Mouse (Mus musculus) testis, adult 2 months (tissue): ENCODE results near the gene Hbs1l. TPM values are rescaled to one million over a fixed set of nuclear protein-coding genes. Genes with fewer than 3 reads are reported as not detected.

Experiments used
- H3K27ac ChIP-seq: fragments of 200-500 bp; 2 replicates; pipeline ENCODE4 v1.5.1; 2012; ENCODE audit warnings: low read depth, low read length; ENCODE audit not compliant: control insufficient read depth, insufficient read depth
- H3K27me3 ChIP-seq: fragments of 200-500 bp; 2 replicates; pipeline ENCODE4 v1.6.1; 2012; ENCODE audit warnings: mild to moderate bottlenecking, low read length, moderate library complexity; ENCODE audit not compliant: control insufficient read depth, insufficient read depth
- H3K36me3 ChIP-seq: fragments of 200-500 bp; 2 replicates; pipeline ENCODE4 v1.6.1; 2012; ENCODE audit warnings: mild to moderate bottlenecking, low read length; ENCODE audit not compliant: control insufficient read depth, insufficient read depth
- H3K4me1 ChIP-seq: fragments of 200-500 bp; 2 replicates; pipeline ENCODE4 v1.6.1; 2012; ENCODE audit warnings: low read length; ENCODE audit not compliant: control insufficient read depth, insufficient read depth
- H3K4me3 ChIP-seq: fragments of 200-500 bp; 2 replicates; pipeline ENCODE4 v1.5.1; 2012; ENCODE audit warnings: low read depth, mild to moderate bottlenecking, low read length, moderate library complexity, mixed read lengths; ENCODE audit not compliant: control insufficient read depth
- CTCF ChIP-seq: fragments of 200-500 bp; IDR thresholded peaks from 2 replicates; pipeline ENCODE4 v1.5.1; 2012; ENCODE audit warnings: low read depth, mild to moderate bottlenecking, inconsistent platforms, low read length, moderate library complexity; ENCODE audit not compliant: control insufficient read depth, insufficient read depth, insufficient replicate concordance
- POLR2A ChIP-seq: fragments of 200-500 bp; IDR thresholded peaks from 2 replicates; pipeline ENCODE4 v1.6.1; 2012; ENCODE audit warnings: low read depth, mild to moderate bottlenecking, inconsistent platforms, low read length, moderate library complexity; ENCODE audit not compliant: control insufficient read depth
- polyA plus RNA-seq: library from polyadenylated mRNA; depleted of rRNA; stranded (reverse); fragments of >200 nt; gene quantifications from 2 replicates; pipeline ENCODE4 v1.2.3, GENCODE M21; 2012

Hbs1l gene
- polyA plus RNA-seq, 1 experiment = 57.5 TPM

GRCm38 (mm10) chr10:21399622-21400021 is 103.8 kb downstream of the Hbs1l start:
- Histone ChIP-seq H3K27me3 (no peaks in the 10 kb centered on the region), H3K4me3 (no peak overlapping the region), H3K36me3 (no peaks in the 10 kb centered on the region), H3K27ac (no peak overlapping the region), H3K4me1 (no peaks in the 10 kb centered on the region)
- TF ChIP-seq POLR2A = no peak
- TF ChIP-seq CTCF = no peak

GRCm38 (mm10) chr10:21400031-21400430 is 104.3 kb downstream of the Hbs1l start:
- Histone ChIP-seq H3K4me3 (no peak overlapping the region), H3K36me3 (no peaks in the 10 kb centered on the region), H3K27me3 (no peaks in the 10 kb centered on the region), H3K27ac (no peak overlapping the region), H3K4me1 (no peaks in the 10 kb centered on the region)
- TF ChIP-seq POLR2A (no peak), CTCF (no peak)

GRCm38 (mm10) chr10:21400453-21400852 is 104.7 kb downstream of the Hbs1l start:
- Histone ChIP-seq H3K4me1 (no peaks in the 10 kb centered on the region), H3K27ac (no peak overlapping the region), H3K4me3 (no peak overlapping the region), H3K36me3 (no peaks in the 10 kb centered on the region), H3K27me3 (no peaks in the 10 kb centered on the region)
- TF ChIP-seq CTCF (no peak), POLR2A (no peak)

- H3K4me1 ChIP-seq = no peaks in the 10 kb centered on the region
- TF ChIP-seq POLR2A (no peak), CTCF (no peak)
- H3K36me3 ChIP-seq = no peaks in the 10 kb centered on the region
- no peaks in the 10 kb centered on the region for H3K27me3 ChIP-seq
- H3K4me3 ChIP-seq = no peak overlapping the region
- H3K27ac ChIP-seq = no peak overlapping the region
These were observed 105.5 kb downstream of the Hbs1l start for GRCm38 (mm10) chr10:21401259-21401658.

- Histone ChIP-seq H3K27ac (no peak overlapping the region), H3K36me3 (no peaks in the 10 kb centered on the region), H3K27me3 (no peaks in the 10 kb centered on the region), H3K4me1 (no peaks in the 10 kb centered on the region), H3K4me3 (no peak overlapping the region)
- TF ChIP-seq CTCF (no peak), POLR2A (no peak)
These were observed 109.0 kb downstream of the Hbs1l start for GRCm38 (mm10) chr10:21404822-21405221.

GRCm38 (mm10) chr10:21405707-21406534 is 110.1 kb downstream of the Hbs1l start:
- no peaks in the 10 kb centered on the region for H3K36me3 ChIP-seq
- no peaks in the 10 kb centered on the region for H3K4me1 ChIP-seq
- no peak overlapping the region for H3K27ac ChIP-seq
- no peak overlapping the region for H3K4me3 ChIP-seq
- no peak for TF ChIP-seq POLR2A
- no peak for TF ChIP-seq CTCF
- H3K27me3 ChIP-seq = no peaks in the 10 kb centered on the region

GRCm38 (mm10) chr10:21410711-21411110 is 114.9 kb downstream of the Hbs1l start:
- Histone ChIP-seq H3K4me1 (no peaks in the 10 kb centered on the region), H3K27me3 (no peaks in the 10 kb centered on the region), H3K27ac (no peak overlapping the region), H3K36me3 (no peaks in the 10 kb centered on the region), H3K4me3 (no peak overlapping the region)
- TF ChIP-seq POLR2A = no peak
- no peak for TF ChIP-seq CTCF
